28 mouse cellular contexts compared by ENCODE assay signal in the genomic region with DNA sequence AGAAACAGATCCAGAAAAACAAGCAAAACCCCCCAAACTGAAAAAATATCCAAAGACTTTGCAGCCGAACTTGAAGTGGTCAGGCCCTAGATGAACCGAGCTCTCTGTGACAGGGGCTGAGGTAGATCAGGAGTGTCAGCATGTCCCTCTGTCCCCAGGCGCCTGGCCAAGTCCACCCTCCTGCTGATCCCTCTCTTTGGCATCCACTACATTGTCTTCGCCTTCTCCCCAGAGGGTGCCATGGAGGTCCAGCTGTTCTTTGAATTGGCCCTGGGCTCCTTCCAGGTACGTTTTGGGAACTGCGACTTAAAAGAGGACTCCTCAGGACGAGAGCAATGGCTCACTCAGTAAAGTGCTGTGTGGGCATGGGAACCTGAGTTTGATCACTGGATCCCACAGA. TPM values are rescaled to one million over a fixed set of nuclear protein-coding genes. Genes with fewer than 3 reads are reported as not detected.
DNase-seq lines count a peak whose midpoint lies in the region; TF ChIP-seq lines count a peak whose summit lies in the region.
"Had no signal": no experiment of that assay in that cellular context is flagged by ENCODE, and none has a peak within 500 bp of the region (broad histone marks: within the 10 kb centered on the region; RNA-seq: fewer than 3 reads in every experiment).

No protein-coding gene starts in this region.

- no peak overlapping the region for H3ac ChIP-seq in myocyte (ENCODE audit: control insufficient read depth, insufficient read length)

- DNase-seq in gastrocnemius, adult 2 months = peak; percentile 71
- DNase-seq in gastrocnemius, adult 18-20 months (ENCODE audit: low spot score) = no peak
- DNase-seq in spleen, adult 2 months (ENCODE audit: low read depth in 1 of 2, low spot score in 2 of 2) = no peak
- DNase-seq in spleen, postnatal 36 days (ENCODE audit: low spot score in 2 of 2) = no peak
- peak; percentile 53 for DNase-seq in cerebellum, adult 9-11 months
- no peak for DNase-seq in Muller cell, postnatal 12 days (ENCODE audit: inconsistent ontology term)
- DNase-seq in right cerebral cortex, postnatal 10 days (ENCODE audit: low spot score in 2 of 2) = no peak
- DNase-seq: adrenal gland, adult 8-10 months; B cell, adult 2 months; layer of hippocampus, adult 9-11 months; liver; right cerebral cortex, postnatal 4 days had no signal

- no peaks in the 10 kb centered on the region for H3K27me3 ChIP-seq in spleen, adult 2 months (ENCODE audit: control insufficient read depth, insufficient read depth, low read length)
- H3K27me3 ChIP-seq in myocyte (ENCODE audit: control insufficient read depth, insufficient read depth, insufficient read length) = no peaks in the 10 kb centered on the region
- H3K27me3 ChIP-seq: CH12.LX; forebrain, embryonic 13.5 days; liver, embryonic 15.5 days; lung, embryonic 15.5 days; midbrain, embryonic 13.5 days; neural tube, embryonic 12.5 days had no signal

- no peak for TF ChIP-seq CTCF in gastrocnemius, adult 2 months (IDR thresholded peaks at IDR 0.05)
- TF ChIP-seq CTCF in spleen, adult 2 months (IDR thresholded peaks at IDR 0.05; ENCODE audit: extremely low read depth, insufficient read depth, insufficient read length, insufficient replicate concordance) = no peak

- no peak for TF ChIP-seq POLR2A in spleen, adult 2 months (IDR thresholded peaks at IDR 0.05; ENCODE audit: low read depth, low read length)
- TF ChIP-seq POLR2A in myocyte (IDR thresholded peaks at IDR 0.05; ENCODE audit: insufficient read length, low read depth) = no peak

- H3K79me2 ChIP-seq in myocyte (ENCODE audit: control insufficient read depth, insufficient read depth) = no peaks in the 10 kb centered on the region

- H3K27ac ChIP-seq in gastrocnemius, adult 2 months = peak overlapping the region; percentile 74
- H3K27ac ChIP-seq in spleen, adult 2 months (ENCODE audit: insufficient read depth, low read length) = peak overlapping the region; percentile 21
- H3K27ac ChIP-seq: forebrain, embryonic 13.5 days; hindbrain, embryonic 10.5 days; hindbrain, postnatal 0 days; liver, embryonic 15.5 days; lung, embryonic 15.5 days; midbrain, embryonic 13.5 days; neural tube, embryonic 12.5 days had no signal

- H3K4me2 ChIP-seq in myocyte (ENCODE audit: low read depth) = peak overlapping the region; percentile 56
- H3K4me2 ChIP-seq: forebrain, embryonic 13.5 days; heart, embryonic 11.5 days; liver, embryonic 15.5 days; lung, embryonic 15.5 days; midbrain, embryonic 13.5 days; neural tube, embryonic 12.5 days had no signal

- intact Hi-C loops in gastrocnemius, adult 2 months (cut with DNase I) = no loop called here

- 79% methylated on average over 7 of the region's 7 CpGs for WGBS in spleen, adult 2 months

- H3K4me3 ChIP-seq in gastrocnemius, adult 2 months = no peak overlapping the region
- no peak overlapping the region for H3K4me3 ChIP-seq in spleen, adult 2 months (ENCODE audit: extremely low read depth, insufficient read depth, insufficient read length)
- H3K4me3 ChIP-seq in myocyte = no peak overlapping the region
- H3K4me3 ChIP-seq: forebrain, embryonic 13.5 days; hindbrain, embryonic 10.5 days; liver, embryonic 15.5 days; lung, embryonic 15.5 days; midbrain, embryonic 13.5 days; neural tube, embryonic 12.5 days had no signal

- H3K36me3 ChIP-seq in spleen, adult 2 months (ENCODE audit: control insufficient read depth, insufficient read depth, low read length) = no peaks in the 10 kb centered on the region
- no peaks in the 10 kb centered on the region for H3K36me3 ChIP-seq in myocyte (ENCODE audit: control insufficient read depth, insufficient read depth)
- H3K36me3 ChIP-seq: G1E; hindbrain, embryonic 10.5 days; liver, embryonic 15.5 days; lung, embryonic 15.5 days; midbrain, embryonic 13.5 days; neural tube, embryonic 12.5 days had no signal

- H3K4me1 ChIP-seq in spleen, adult 2 months (ENCODE audit: control insufficient read depth, insufficient read depth, insufficient read length) = peaks cover 10% of the 10 kb centered on the region; the same call in 1 of the 2 replicates
- H3K4me1 ChIP-seq: forebrain, embryonic 13.5 days; midbrain, embryonic 13.5 days; neural tube, embryonic 12.5 days had no signal

TF ChIP-seq in myocyte, 11 proteins besides CTCF, POLR2A, EP300 and RAD21:
- no peak for TF ChIP-seq POLR2AphosphoS2 (IDR thresholded peaks at IDR 0.05; ENCODE audit: insufficient read length, low read depth)
- no peak for TF ChIP-seq MYOD1 (IDR thresholded peaks at IDR 0.05; ENCODE audit: control insufficient read depth in 1 of 3, insufficient read length in 2 of 3, low read depth in 2 of 3)
- no peak for TF ChIP-seq USF1 (IDR thresholded peaks at IDR 0.05; ENCODE audit: low read depth)
- no peak for TF ChIP-seq TCF12 (IDR thresholded peaks at IDR 0.05; ENCODE audit: insufficient read depth, poor library complexity, severe bottlenecking)
- no peak for TF ChIP-seq CEBPB (IDR thresholded peaks at IDR 0.05; ENCODE audit: insufficient read depth, poor library complexity, severe bottlenecking)
- TF ChIP-seq MYOG (IDR thresholded peaks at IDR 0.05; ENCODE audit: control insufficient read depth in 1 of 3, insufficient read depth in 1 of 3, insufficient read length in 2 of 3, low read depth in 2 of 3) = no peak
- no peak for TF ChIP-seq MAX (IDR thresholded peaks at IDR 0.05; ENCODE audit: low read depth)
- no peak for TF ChIP-seq REST (IDR thresholded peaks at IDR 0.05; ENCODE audit: insufficient read depth, insufficient read length)
- TF ChIP-seq SRF (IDR thresholded peaks at IDR 0.05; ENCODE audit: control insufficient read depth, insufficient read length, low read depth) = no peak
- no peak for TF ChIP-seq TCF3 (IDR thresholded peaks at IDR 0.05; ENCODE audit: insufficient read length, low read depth)

RNA-seq across cellular contexts. Expression of gene Tmem37, which starts 17.6 kb away (rescaled TPM):
- total RNA-seq in gastrocnemius, adult 2 months (2021) = 10 to 100 TPM in 1 of 2 experiments, 1 to 10 TPM in 1; 9.3 to 12.8 TPM
- total RNA-seq in gastrocnemius, adult 18-20 months (2021) = 10 to 100 TPM; 13.0 to 22.9 TPM
- polyA plus RNA-seq in spleen, adult 2 months (2012; rRNA removed) = 17.3 and 20.8 TPM in 2 replicates
- polyA plus RNA-seq in myocyte (2012; fragmentation: generic; extraction: Trizol) = 80.4 TPM
- total RNA-seq: CH12.LX had no signal
- polyA plus RNA-seq: G1E had no signal

RNA-seq across cellular contexts. Expression of gene Sctr, which starts 49.5 kb away (rescaled TPM):
- 1 to 10 TPM; 2.0 to 2.1 TPM for total RNA-seq in gastrocnemius, adult 2 months (2021)
- total RNA-seq in gastrocnemius, adult 18-20 months (2021) = 1 to 10 TPM; 3.4 to 4.2 TPM
- polyA plus RNA-seq in spleen, adult 2 months (2012; rRNA removed) = 0.08 TPM in 1 of 2 replicates, not detected in the other
- polyA plus RNA-seq in myocyte (2012; fragmentation: generic; extraction: Trizol) = 1.9 TPM
- total RNA-seq: CH12.LX; G1E; granulocyte monocyte progenitor cell, adult 5-6 weeks; monocyte, adult 5-6 weeks had no signal
- polyA plus RNA-seq: G1E; heart, embryonic 11.5 days; heart, postnatal 0 days; liver, embryonic 15.5 days had no signal

RNA-seq across cellular contexts. Expression of gene Cfap221, which starts 59.2 kb away (rescaled TPM):
- total RNA-seq in gastrocnemius, adult 2 months (2021) = not detected
- not detected for total RNA-seq in gastrocnemius, adult 18-20 months (2021)
- polyA plus RNA-seq in spleen, adult 2 months (2012; rRNA removed) = not detected in 2 replicates
- not detected for polyA plus RNA-seq in myocyte (2012; fragmentation: generic; extraction: Trizol)
- total RNA-seq: CH12.LX; G1E; granulocyte monocyte progenitor cell, adult 5-6 weeks; hindbrain, postnatal 0 days; monocyte, adult 5-6 weeks had no signal
- polyA plus RNA-seq: forebrain, embryonic 13.5 days; G1E; heart, postnatal 0 days; large intestine, adult 2 months; neural tube, embryonic 12.5 days; urinary bladder, adult 2 months had no signal

Comparison
In these comparisons a context has a peak if more than half of its experiments do, and no peak if none do; other contexts are left out.
1. DNase-seq: peak in gastrocnemius, adult 2 months (single experiment) and cerebellum, adult 9-11 months (single experiment); none in gastrocnemius, adult 18-20 months (single experiment), spleen, adult 2 months (0 of 2), spleen, postnatal 36 days (0 of 2), Muller cell, postnatal 12 days (single experiment) and right cerebral cortex, postnatal 10 days (0 of 2).